Mouse (Mus musculus): ENCODE measurements around the gene Ly6g5b.

GRCm38 (mm10) chr17:35153077-35153476 lies 37.8 kb upstream of the Ly6g5b start:
- TF ChIP-seq POLR2A (IDR thresholded peaks at IDR 0.05; ENCODE audit: insufficient read depth, low read length): no peak
- no peak for TF ChIP-seq CTCF (IDR thresholded peaks at IDR 0.05; ENCODE audit: low read depth, low read length)

Data from ES-Bruce4 (cell line).